In genomic region chr7:75744978-75745638, GRCm38 (mm10) we compare ENCODE assay signal across 32 mouse cellular contexts.
DNase-seq lines count a peak whose midpoint lies in the region; ATAC-seq and TF ChIP-seq lines count a peak whose summit lies in the region.
"Had no signal": no experiment of that assay in that cellular context is flagged by ENCODE, and none has a peak within 500 bp of the region (broad histone marks: within the 10 kb centered on the region; RNA-seq: fewer than 3 reads in every experiment).

No protein-coding gene starts in this region.

- no peak for ATAC-seq in heart, embryonic 12.5 days (ENCODE audit: insufficient number of reproducible peaks, low FRiP score)
- no peak for ATAC-seq in heart, embryonic 11.5 days (replicated peaks; ENCODE audit: insufficient number of reproducible peaks, low FRiP score, low TSS enrichment)
- no peak for ATAC-seq in heart, postnatal 0 days (ENCODE audit: insufficient read depth, low read depth)
- ATAC-seq in activated CD4-positive, CD25-positive, alpha-beta regulatory T cell, adult 4 months: peak; percentile 16
- no peak for ATAC-seq in erythroid progenitor cell, adult 5-6 weeks (replicated peaks; ENCODE audit: low FRiP score, poor library complexity, severe bottlenecking)
- ATAC-seq: forebrain, embryonic 13.5 days; intestine, embryonic 15.5 days; lung, postnatal 0 days; midbrain, embryonic 13.5 days; Patski had no signal

- TF ChIP-seq EP300 in heart, postnatal 0 days (IDR thresholded peaks at IDR 0.05; ENCODE audit: low read depth): no peak

- H3K27ac ChIP-seq in heart, embryonic 12.5 days (ENCODE audit: poor library complexity, severe bottlenecking): peak overlapping the region; percentile 36
- no peak overlapping the region for H3K27ac ChIP-seq in heart, embryonic 11.5 days (ENCODE audit: low read depth, low read length)
- H3K27ac ChIP-seq in heart, postnatal 0 days (ENCODE audit: low read depth): peak overlapping the region; percentile 53; the same call in 1 of the 2 replicates
- no peak overlapping the region for H3K27ac ChIP-seq in heart, embryonic 10.5 days
- H3K27ac ChIP-seq: embryonic facial prominence, embryonic 10.5 days; embryonic facial prominence, embryonic 15.5 days; forebrain, embryonic 13.5 days; hindbrain, embryonic 10.5 days; hindbrain, embryonic 15.5 days; intestine, embryonic 15.5 days; limb, embryonic 10.5 days; limb, embryonic 15.5 days; liver, embryonic 13.5 days; midbrain, embryonic 13.5 days; stomach, embryonic 15.5 days had no signal

- DNase-seq in heart, postnatal 0 days (ENCODE audit: low spot score): no peak
- DNase-seq in heart, embryonic 10.5 days (ENCODE audit: low spot score): no peak
- DNase-seq in CD4-positive, CD25-positive, alpha-beta regulatory T cell, adult 2 months (ENCODE audit: low read depth, low spot score): peak; percentile 28
- no peak for DNase-seq in embryo, embryonic 10 days (ENCODE audit: low spot score)
- DNase-seq: cerebellum, adult 11-12 months; cerebellum, adult 9-11 months; gastrocnemius, postnatal 25 days; layer of hippocampus, adult 9-11 months; liver, embryonic 13.5 days; lung, adult 18-20 months; lung, postnatal 4 days; right cerebral cortex, postnatal 14 days; thymus, adult 18-20 months; thymus, postnatal 25 days had no signal

- H3K27me3 ChIP-seq in heart, embryonic 12.5 days (replicated peaks): no peaks in the 10 kb centered on the region
- no peaks in the 10 kb centered on the region for H3K27me3 ChIP-seq in heart, embryonic 11.5 days (ENCODE audit: control insufficient read depth, insufficient read depth, low read length)
- H3K27me3 ChIP-seq in heart, postnatal 0 days (ENCODE audit: control insufficient read depth, insufficient read depth, low read length): no peaks in the 10 kb centered on the region
- H3K27me3 ChIP-seq in heart, embryonic 10.5 days (ENCODE audit: insufficient read depth, poor library complexity, severe bottlenecking): no peaks in the 10 kb centered on the region
- H3K27me3 ChIP-seq: embryonic facial prominence, embryonic 15.5 days; forebrain, embryonic 13.5 days; hindbrain, embryonic 15.5 days; intestine, embryonic 15.5 days; limb, embryonic 15.5 days; liver, embryonic 13.5 days; megakaryocyte, embryonic 14.5 days; midbrain, embryonic 13.5 days; Patski; stomach, embryonic 15.5 days had no signal

- peaks cover 32% of the 10 kb centered on the region for H3K4me1 ChIP-seq in heart, embryonic 12.5 days (replicated peaks)
- H3K4me1 ChIP-seq in heart, embryonic 11.5 days (ENCODE audit: control insufficient read depth, insufficient read depth, low read length): peaks cover 20% of the 10 kb centered on the region; the same call in 1 of the 2 replicates
- peaks cover 5% of the 10 kb centered on the region; the same call in 1 of the 2 replicates for H3K4me1 ChIP-seq in heart, postnatal 0 days (ENCODE audit: control insufficient read depth, insufficient read depth)
- H3K4me1 ChIP-seq in heart, embryonic 10.5 days: peaks cover 20% of the 10 kb centered on the region
- H3K4me1 ChIP-seq: embryonic facial prominence, embryonic 10.5 days; embryonic facial prominence, embryonic 15.5 days; forebrain, embryonic 13.5 days; hindbrain, embryonic 10.5 days; hindbrain, embryonic 15.5 days; intestine, embryonic 15.5 days; limb, embryonic 10.5 days; limb, embryonic 15.5 days; midbrain, embryonic 13.5 days; stomach, embryonic 15.5 days had no signal

- no peak overlapping the region for H3K4me3 ChIP-seq in heart, embryonic 12.5 days
- H3K4me3 ChIP-seq in heart, embryonic 11.5 days (ENCODE audit: low read depth, low read length): no peak overlapping the region
- H3K4me3 ChIP-seq in heart, postnatal 0 days (ENCODE audit: low read depth, low read length): no peak overlapping the region
- no peak overlapping the region for H3K4me3 ChIP-seq in heart, embryonic 10.5 days
- H3K4me3 ChIP-seq: embryonic facial prominence, embryonic 10.5 days; embryonic facial prominence, embryonic 15.5 days; forebrain, embryonic 13.5 days; hindbrain, embryonic 10.5 days; hindbrain, embryonic 15.5 days; intestine, embryonic 15.5 days; limb, embryonic 10.5 days; limb, embryonic 15.5 days; liver, embryonic 13.5 days; megakaryocyte, embryonic 14.5 days; midbrain, embryonic 13.5 days; stomach, embryonic 15.5 days had no signal

- H3K9ac ChIP-seq in heart, embryonic 12.5 days: no peak overlapping the region
- no peak overlapping the region for H3K9ac ChIP-seq in heart, embryonic 11.5 days (ENCODE audit: low read depth, low read length)
- H3K9ac ChIP-seq in heart, postnatal 0 days (replicated peaks; ENCODE audit: low read depth, low read length): no peak overlapping the region
- H3K9ac ChIP-seq: embryonic facial prominence, embryonic 15.5 days; forebrain, embryonic 13.5 days; hindbrain, embryonic 15.5 days; intestine, embryonic 15.5 days; limb, embryonic 15.5 days; liver, embryonic 13.5 days; midbrain, embryonic 13.5 days; stomach, embryonic 15.5 days had no signal

- H3K36me3 ChIP-seq in heart, embryonic 12.5 days: peaks cover 74% of the 10 kb centered on the region
- H3K36me3 ChIP-seq in heart, embryonic 11.5 days (ENCODE audit: control insufficient read depth, insufficient read depth, low read length): peaks cover 41% of the 10 kb centered on the region
- peaks cover 85% of the 10 kb centered on the region for H3K36me3 ChIP-seq in heart, postnatal 0 days (replicated peaks; ENCODE audit: control insufficient read depth, insufficient read depth, low read length)
- H3K36me3 ChIP-seq in heart, embryonic 10.5 days: peaks cover 76% of the 10 kb centered on the region
- H3K36me3 ChIP-seq: hindbrain, embryonic 15.5 days had no signal

- no peak for TF ChIP-seq CTCF in heart, postnatal 0 days (IDR thresholded peaks at IDR 0.05; ENCODE audit: low read depth)

- no peak overlapping the region for H3K4me2 ChIP-seq in heart, embryonic 12.5 days
- H3K4me2 ChIP-seq in heart, embryonic 11.5 days: no peak overlapping the region
- no peak overlapping the region for H3K4me2 ChIP-seq in heart, postnatal 0 days (ENCODE audit: low read depth, low read length)
- H3K4me2 ChIP-seq: embryonic facial prominence, embryonic 15.5 days; forebrain, embryonic 13.5 days; hindbrain, embryonic 15.5 days; intestine, embryonic 15.5 days; limb, embryonic 15.5 days; liver, embryonic 13.5 days; midbrain, embryonic 13.5 days; stomach, embryonic 15.5 days had no signal

- H3K9me3 ChIP-seq in heart, embryonic 12.5 days (replicated peaks): no peaks in the 10 kb centered on the region
- H3K9me3 ChIP-seq in heart, embryonic 11.5 days (replicated peaks; ENCODE audit: control insufficient read depth, low read length): no peaks in the 10 kb centered on the region
- no peaks in the 10 kb centered on the region for H3K9me3 ChIP-seq in heart, postnatal 0 days (replicated peaks; ENCODE audit: control insufficient read depth, low read length)
- no peaks in the 10 kb centered on the region for H3K9me3 ChIP-seq in heart, embryonic 10.5 days
- H3K9me3 ChIP-seq: embryonic facial prominence, embryonic 10.5 days; embryonic facial prominence, embryonic 15.5 days; forebrain, embryonic 13.5 days; G1E; hindbrain, embryonic 10.5 days; hindbrain, embryonic 15.5 days; intestine, embryonic 15.5 days; limb, embryonic 10.5 days; limb, embryonic 15.5 days; liver, embryonic 13.5 days; megakaryocyte, embryonic 14.5 days; midbrain, embryonic 13.5 days; stomach, embryonic 15.5 days had no signal

- WGBS in heart, embryonic 12.5 days: 58% methylated on average over 7 of the region's 7 CpGs
- 64% methylated on average over 7 of the region's 7 CpGs for WGBS in heart, embryonic 11.5 days (ENCODE audit: insufficient replicate concordance)
- WGBS in heart, postnatal 0 days: 53% methylated on average over 7 of the region's 7 CpGs
- 63% methylated on average over 7 of the region's 7 CpGs for WGBS in heart, embryonic 10.5 days

Comparison
In these comparisons a context has a peak if more than half of its experiments do, and no peak if none do; other contexts are left out.
1. H3K27ac ChIP-seq: peak in heart, embryonic 12.5 days (single experiment) and heart, postnatal 0 days (single experiment); none in heart, embryonic 11.5 days (single experiment) and heart, embryonic 10.5 days (single experiment).